Comparison of ENCODE assay signal across 8 mouse cellular contexts in the genomic region with DNA sequence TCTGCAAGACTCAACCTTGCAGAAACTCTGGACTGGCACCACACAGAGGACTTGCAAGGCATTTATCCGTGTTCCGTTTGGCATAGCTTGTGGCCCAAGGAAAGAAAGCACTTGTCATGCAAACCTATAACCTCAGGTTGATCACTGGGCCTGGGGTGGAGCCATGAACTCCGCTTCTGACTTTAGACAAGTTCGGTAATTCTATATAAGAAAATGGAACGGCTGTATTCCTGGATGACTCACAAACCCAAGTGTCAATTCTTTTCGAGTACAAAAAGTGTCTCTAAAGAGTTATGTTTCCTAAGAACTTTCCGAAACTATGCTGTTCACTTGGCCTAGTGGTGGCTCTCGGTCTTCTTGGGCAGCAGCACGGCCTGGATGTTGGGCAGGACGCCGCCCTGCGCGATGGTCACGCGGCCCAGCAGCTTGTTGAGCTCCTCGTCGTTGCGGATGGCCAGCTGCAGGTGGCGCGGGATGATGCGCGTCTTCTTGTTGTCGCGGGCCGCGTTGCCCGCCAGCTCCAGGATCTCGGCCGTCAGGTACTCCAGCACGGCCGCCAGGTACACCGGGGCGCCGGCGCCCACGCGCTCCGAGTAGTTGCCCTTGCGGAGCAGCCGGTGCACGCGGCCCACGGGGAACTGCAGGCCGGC. TPM values are rescaled to one million over a fixed set of nuclear protein-coding genes. Genes with fewer than 3 reads are reported as not detected.
DNase-seq lines count a peak whose midpoint lies in the region; ATAC-seq and TF ChIP-seq lines count a peak whose summit lies in the region.
"Not testable (repeated sequence)": the region's sequence is repeated elsewhere in the genome, so short reads cannot be mapped to it uniquely, and the experiment has no call there.

No protein-coding gene starts in this region.

- peak; percentile 3 for ATAC-seq in Patski
- ATAC-seq in embryonic facial prominence, embryonic 12.5 days (ENCODE audit: insufficient number of reproducible peaks, insufficient read depth, low FRiP score, low TSS enrichment); midbrain, embryonic 15.5 days (replicated peaks): not testable (repeated sequence)
- ATAC-seq in heart, embryonic 11.5 days (replicated peaks; ENCODE audit: insufficient number of reproducible peaks, low FRiP score, low TSS enrichment) = peak; percentile 27
- peak; percentile 24 for ATAC-seq in intestine, embryonic 16.5 days
- 0 out of 2 replicates have a peak, but pooled peaks have one; percentile 0 for ATAC-seq in liver, embryonic 11.5 days (replicated peaks; ENCODE audit: low FRiP score)
- peak; percentile 0; the same call in 1 of the 2 replicates for ATAC-seq in stomach, embryonic 14.5 days (ENCODE audit: insufficient number of reproducible peaks, insufficient read depth, low FRiP score, low read depth)

- H3K4me2 ChIP-seq in embryonic facial prominence, embryonic 12.5 days (replicated peaks) = peak overlapping the region; percentile 61
- H3K4me2 ChIP-seq in heart, embryonic 11.5 days = peak overlapping the region; percentile 68
- peak overlapping the region; percentile 60 for H3K4me2 ChIP-seq in intestine, embryonic 16.5 days (ENCODE audit: low read depth, low read length)
- peak overlapping the region; percentile 84 for H3K4me2 ChIP-seq in liver, embryonic 11.5 days
- H3K4me2 ChIP-seq in midbrain, embryonic 15.5 days = peak overlapping the region; percentile 69
- H3K4me2 ChIP-seq in stomach, embryonic 14.5 days (replicated peaks; ENCODE audit: low read depth, low read length) = peak overlapping the region; percentile 42

- CTCF ChIA-PET in Patski (lab: Charles Lee) = interaction anchor here (1.2 to 1.7 kb wide), 3 partner anchors 10 to 16 kb away, joined by 4 read pairs; no protein-coding TSS in a partner anchor

- H3K27me3 ChIP-seq in Patski; embryonic facial prominence, embryonic 12.5 days; heart, embryonic 11.5 days (ENCODE audit: control insufficient read depth, insufficient read depth, low read length); intestine, embryonic 16.5 days (replicated peaks; ENCODE audit: control insufficient read depth, insufficient read depth, low read length); liver, embryonic 11.5 days (replicated peaks; ENCODE audit: control insufficient read depth, insufficient read depth, low read length); midbrain, embryonic 15.5 days (replicated peaks); stomach, embryonic 14.5 days (ENCODE audit: control insufficient read depth, insufficient read depth, low read length): not testable (repeated sequence)

- peak overlapping the region; percentile 54 for H3K9ac ChIP-seq in embryonic facial prominence, embryonic 12.5 days
- H3K9ac ChIP-seq in heart, embryonic 11.5 days (ENCODE audit: low read depth, low read length) = peak overlapping the region; percentile 71
- H3K9ac ChIP-seq in intestine, embryonic 16.5 days (ENCODE audit: low read depth, low read length) = peak overlapping the region; percentile 59
- H3K9ac ChIP-seq in liver, embryonic 11.5 days (ENCODE audit: low read depth, low read length) = peak overlapping the region; percentile 79
- H3K9ac ChIP-seq in midbrain, embryonic 15.5 days = not testable (repeated sequence)
- H3K9ac ChIP-seq in stomach, embryonic 14.5 days (replicated peaks; ENCODE audit: low read depth, low read length) = peak overlapping the region; percentile 36; the same call in 1 of the 2 replicates

- in situ Hi-C loops in Patski (cut with MboI; ENCODE audit: low pct_unique_long_range_greater_than_20kb) = loop anchor here (10.0 kb wide), 1 partner anchor 536 kb away; no protein-coding TSS in a partner anchor

- POLR2A ChIA-PET in Patski (lab: Charles Lee) = interaction anchor here (0.6 to 0.8 kb wide), 2 partner anchors 59 to 1861 kb away, joined by 3 to 4 read pairs; a partner anchor contains a TSS

- TF ChIP-seq CTCF in Patski (IDR thresholded peaks at IDR 0.05) = peak; percentile 30

- peak overlapping the region; percentile 91 for H3K27ac ChIP-seq in embryonic facial prominence, embryonic 12.5 days
- H3K27ac ChIP-seq in heart, embryonic 11.5 days (ENCODE audit: low read depth, low read length) = peak overlapping the region; percentile 86
- H3K27ac ChIP-seq in intestine, embryonic 16.5 days (ENCODE audit: low read length) = peak overlapping the region; percentile 80
- peak overlapping the region; percentile 96 for H3K27ac ChIP-seq in liver, embryonic 11.5 days (ENCODE audit: low read depth, low read length)
- peak overlapping the region; percentile 87 for H3K27ac ChIP-seq in midbrain, embryonic 15.5 days
- peak overlapping the region; percentile 82 for H3K27ac ChIP-seq in stomach, embryonic 14.5 days (ENCODE audit: low read length)

- peaks cover 25% of the 10 kb centered on the region for H3K4me1 ChIP-seq in embryonic facial prominence, embryonic 12.5 days
- not testable (repeated sequence) for H3K4me1 ChIP-seq in heart, embryonic 11.5 days (ENCODE audit: control insufficient read depth, insufficient read depth, low read length)
- peaks cover 17% of the 10 kb centered on the region for H3K4me1 ChIP-seq in intestine, embryonic 16.5 days (ENCODE audit: control insufficient read depth, insufficient read depth, low read length)
- H3K4me1 ChIP-seq in liver, embryonic 11.5 days (replicated peaks; ENCODE audit: control insufficient read depth, insufficient read depth, low read length) = peaks cover 13% of the 10 kb centered on the region
- peaks cover 27% of the 10 kb centered on the region for H3K4me1 ChIP-seq in midbrain, embryonic 15.5 days
- H3K4me1 ChIP-seq in stomach, embryonic 14.5 days (ENCODE audit: control insufficient read depth, insufficient read depth, low read length) = peaks cover 13% of the 10 kb centered on the region; the same call in 1 of the 2 replicates

- not testable (repeated sequence) for H3K9me3 ChIP-seq in embryonic facial prominence, embryonic 12.5 days; heart, embryonic 11.5 days (replicated peaks; ENCODE audit: control insufficient read depth, low read length); intestine, embryonic 16.5 days (ENCODE audit: control insufficient read depth, low read length); liver, embryonic 11.5 days (ENCODE audit: control insufficient read depth, low read length); midbrain, embryonic 15.5 days; stomach, embryonic 14.5 days (ENCODE audit: control insufficient read depth, low read depth, low read length)

- WGBS in embryonic facial prominence, embryonic 12.5 days = 2% methylated on average over 21 of the region's 44 CpGs
- WGBS in heart, embryonic 11.5 days (ENCODE audit: insufficient replicate concordance) = 3% methylated on average over 21 of the region's 44 CpGs
- WGBS in intestine, embryonic 16.5 days = 2% methylated on average over 20 of the region's 44 CpGs
- 4% methylated on average over 16 of the region's 44 CpGs for WGBS in liver, embryonic 11.5 days
- 1% methylated on average over 24 of the region's 44 CpGs for WGBS in midbrain, embryonic 15.5 days
- 2% methylated on average over 19 of the region's 44 CpGs for WGBS in stomach, embryonic 14.5 days

- peak; percentile 73 for DNase-seq in 3134 (ENCODE audit: extremely low read depth, insufficient read length, low spot score)
- not testable (repeated sequence) for DNase-seq in Patski (ENCODE audit: low read depth, low spot score)
- peak; percentile 59 for DNase-seq in liver, embryonic 11.5 days (ENCODE audit: low spot score)

- peak overlapping the region; percentile 38 for H3K4me3 ChIP-seq in embryonic facial prominence, embryonic 12.5 days
- H3K4me3 ChIP-seq in heart, embryonic 11.5 days (ENCODE audit: low read depth, low read length) = peak overlapping the region; percentile 42
- H3K4me3 ChIP-seq in intestine, embryonic 16.5 days (ENCODE audit: low read length) = peak overlapping the region; percentile 49
- H3K4me3 ChIP-seq in liver, embryonic 11.5 days (ENCODE audit: low read depth, low read length) = peak overlapping the region; percentile 45
- H3K4me3 ChIP-seq in midbrain, embryonic 15.5 days = peak overlapping the region; percentile 45
- H3K4me3 ChIP-seq in stomach, embryonic 14.5 days (ENCODE audit: low read depth, low read length) = peak overlapping the region; percentile 39

- not testable (repeated sequence) for H3K36me3 ChIP-seq in embryonic facial prominence, embryonic 12.5 days; heart, embryonic 11.5 days (ENCODE audit: control insufficient read depth, insufficient read depth, low read length); intestine, embryonic 16.5 days (ENCODE audit: control insufficient read depth, insufficient read depth, low read length); liver, embryonic 11.5 days (ENCODE audit: control insufficient read depth, insufficient read depth, low read length); midbrain, embryonic 15.5 days (replicated peaks); stomach, embryonic 14.5 days (ENCODE audit: control insufficient read depth, insufficient read depth, low read length)

RNA-seq across cellular contexts. Expression of a gene that starts 0.6 kb away (rescaled TPM):
- not detected for polyA plus RNA-seq in Patski (2021)
- 8.3 and 8.9 TPM in 2 replicates for polyA plus RNA-seq in embryonic facial prominence, embryonic 12.5 days (2016; fragmentation: Nextera tagmentation; extraction: Ambion mirVana)
- 1.4 and 1.6 TPM in 2 replicates for polyA plus RNA-seq in heart, embryonic 11.5 days (2014; fragmentation: Nextera tagmentation; extraction: Ambion mirVana)
- 1.7 and 3.5 TPM in 2 replicates for polyA plus RNA-seq in intestine, embryonic 16.5 days (2015; fragmentation: Nextera tagmentation; extraction: Ambion mirVana)
- 4.2 and 5.1 TPM in 2 replicates for polyA plus RNA-seq in liver, embryonic 11.5 days (2014; fragmentation: Nextera tagmentation; extraction: Ambion mirVana)
- 0.39 and 1.7 TPM in 2 replicates for polyA plus RNA-seq in midbrain, embryonic 15.5 days (2015; fragmentation: Nextera tagmentation; extraction: Ambion mirVana)
- 3.1 TPM in 2 replicates for polyA plus RNA-seq in stomach, embryonic 14.5 days (2014; fragmentation: Nextera tagmentation; extraction: Ambion mirVana)

RNA-seq across cellular contexts. Expression of a gene that starts 3.8 kb away (rescaled TPM):
- 4.9 TPM for polyA plus RNA-seq in Patski (2021)
- polyA plus RNA-seq in embryonic facial prominence, embryonic 12.5 days (2016; fragmentation: Nextera tagmentation; extraction: Ambion mirVana) = 17.9 and 30.8 TPM in 2 replicates
- polyA plus RNA-seq in heart, embryonic 11.5 days (2014; fragmentation: Nextera tagmentation; extraction: Ambion mirVana) = 4.4 TPM in 1 of 2 replicates, not detected in the other
- 4.8 and 9.5 TPM in 2 replicates for polyA plus RNA-seq in intestine, embryonic 16.5 days (2015; fragmentation: Nextera tagmentation; extraction: Ambion mirVana)
- polyA plus RNA-seq in liver, embryonic 11.5 days (2014; fragmentation: Nextera tagmentation; extraction: Ambion mirVana) = 4.5 and 6.5 TPM in 2 replicates
- polyA plus RNA-seq in midbrain, embryonic 15.5 days (2015; fragmentation: Nextera tagmentation; extraction: Ambion mirVana) = 1.1 TPM in 1 of 2 replicates, not detected in the other
- 9.0 and 13.1 TPM in 2 replicates for polyA plus RNA-seq in stomach, embryonic 14.5 days (2014; fragmentation: Nextera tagmentation; extraction: Ambion mirVana)

RNA-seq across cellular contexts. Expression of a gene that starts 5.0 kb away (rescaled TPM):
- polyA plus RNA-seq in Patski (2021) = not detected
- polyA plus RNA-seq in embryonic facial prominence, embryonic 12.5 days (2016; fragmentation: Nextera tagmentation; extraction: Ambion mirVana) = 41.3 and 50.1 TPM in 2 replicates
- 6.5 and 8.4 TPM in 2 replicates for polyA plus RNA-seq in heart, embryonic 11.5 days (2014; fragmentation: Nextera tagmentation; extraction: Ambion mirVana)
- 10.9 and 17.9 TPM in 2 replicates for polyA plus RNA-seq in intestine, embryonic 16.5 days (2015; fragmentation: Nextera tagmentation; extraction: Ambion mirVana)
- 6.2 and 10.1 TPM in 2 replicates for polyA plus RNA-seq in liver, embryonic 11.5 days (2014; fragmentation: Nextera tagmentation; extraction: Ambion mirVana)
- polyA plus RNA-seq in midbrain, embryonic 15.5 days (2015; fragmentation: Nextera tagmentation; extraction: Ambion mirVana) = 3.9 and 10.3 TPM in 2 replicates
- 8.8 and 36.0 TPM in 2 replicates for polyA plus RNA-seq in stomach, embryonic 14.5 days (2014; fragmentation: Nextera tagmentation; extraction: Ambion mirVana)

RNA-seq across cellular contexts. Expression of a gene that starts 5.3 kb away (rescaled TPM):
- polyA plus RNA-seq in Patski (2021) = 1.1 TPM
- 3.1 and 3.6 TPM in 2 replicates for polyA plus RNA-seq in embryonic facial prominence, embryonic 12.5 days (2016; fragmentation: Nextera tagmentation; extraction: Ambion mirVana)
- not detected in 2 replicates for polyA plus RNA-seq in heart, embryonic 11.5 days (2014; fragmentation: Nextera tagmentation; extraction: Ambion mirVana)
- 2.3 and 2.5 TPM in 2 replicates for polyA plus RNA-seq in intestine, embryonic 16.5 days (2015; fragmentation: Nextera tagmentation; extraction: Ambion mirVana)
- polyA plus RNA-seq in liver, embryonic 11.5 days (2014; fragmentation: Nextera tagmentation; extraction: Ambion mirVana) = 1.1 and 1.6 TPM in 2 replicates
- polyA plus RNA-seq in midbrain, embryonic 15.5 days (2015; fragmentation: Nextera tagmentation; extraction: Ambion mirVana) = 0.59 TPM in 1 of 2 replicates, not detected in the other
- polyA plus RNA-seq in stomach, embryonic 14.5 days (2014; fragmentation: Nextera tagmentation; extraction: Ambion mirVana) = 3.7 and 4.3 TPM in 2 replicates

RNA-seq across cellular contexts. Expression of a gene that starts 13.6 kb away (rescaled TPM):
- polyA plus RNA-seq in Patski (2021) = 1.2 TPM
- 1.6 and 1.9 TPM in 2 replicates for polyA plus RNA-seq in embryonic facial prominence, embryonic 12.5 days (2016; fragmentation: Nextera tagmentation; extraction: Ambion mirVana)
- polyA plus RNA-seq in heart, embryonic 11.5 days (2014; fragmentation: Nextera tagmentation; extraction: Ambion mirVana) = 0.79 and 1.1 TPM in 2 replicates
- 0.66 and 2.1 TPM in 2 replicates for polyA plus RNA-seq in intestine, embryonic 16.5 days (2015; fragmentation: Nextera tagmentation; extraction: Ambion mirVana)
- 0.80 and 1.1 TPM in 2 replicates for polyA plus RNA-seq in liver, embryonic 11.5 days (2014; fragmentation: Nextera tagmentation; extraction: Ambion mirVana)
- polyA plus RNA-seq in midbrain, embryonic 15.5 days (2015; fragmentation: Nextera tagmentation; extraction: Ambion mirVana) = 0.93 TPM in 1 of 2 replicates, not detected in the other
- polyA plus RNA-seq in stomach, embryonic 14.5 days (2014; fragmentation: Nextera tagmentation; extraction: Ambion mirVana) = 4.1 and 4.5 TPM in 2 replicates
